Mouse (Mus musculus) neural tube, embryonic 11.5 days (tissue): Measurements from ENCODE around the gene Fam57b. TPM values are rescaled to one million over a fixed set of nuclear protein-coding genes. Genes with fewer than 3 reads are reported as not detected.

Experiments
- polyA plus RNA-seq: library from polyadenylated mRNA; unstranded; fragments of >200 nt; fragmentation: Nextera tagmentation; extraction: Ambion mirVana; gene quantifications from 2 replicates; pipeline ENCODE4 v1.2.1, GENCODE M21; 2014

Gene Fam57b
- polyA plus RNA-seq, 1 experiment from 2014 or later = 14.4 TPM

Other genes starting within 250 kb of the Fam57b start
- 188 and 191 TPM in 2 replicates for gene Eif3c, start 231.3 kb upstream of the Fam57b start, polyA plus RNA-seq
- 0.54 and 0.60 TPM in 2 replicates for gene Apobr, start 212.7 kb upstream of the Fam57b start, polyA plus RNA-seq
- gene Cln3, start 211.9 kb upstream of the Fam57b start, polyA plus RNA-seq = 19.8 and 21.7 TPM in 2 replicates
- gene Il27, start 202.7 kb upstream of the Fam57b start, polyA plus RNA-seq = not detected in 2 replicates
- gene Nupr1, start 166.8 kb upstream of the Fam57b start, polyA plus RNA-seq = 1.1 and 1.4 TPM in 2 replicates
- gene Sgf29, start 148.4 kb upstream of the Fam57b start, polyA plus RNA-seq = 47.8 and 63.1 TPM in 2 replicates
- gene Sult1a1, start 121.2 kb upstream of the Fam57b start, polyA plus RNA-seq = not detected in 2 replicates
- 159 and 165 TPM in 2 replicates for gene Bola2, start 102.3 kb upstream of the Fam57b start, polyA plus RNA-seq
- gene Slx1b, start 101.9 kb upstream of the Fam57b start, polyA plus RNA-seq = 10.6 and 11.7 TPM in 2 replicates
- 50.6 and 52.5 TPM in 2 replicates for gene Coro1a, start 89.9 kb upstream of the Fam57b start, polyA plus RNA-seq
- 55.3 and 58.0 TPM in 2 replicates for gene Mapk3, start 38.1 kb upstream of the Fam57b start, polyA plus RNA-seq
- gene Gdpd3, start 31.3 kb upstream of the Fam57b start, polyA plus RNA-seq = 1.2 and 1.5 TPM in 2 replicates
- 115 and 121 TPM in 2 replicates for gene Ypel3, start 20.7 kb upstream of the Fam57b start, polyA plus RNA-seq
- gene Tbx6, start 16.2 kb upstream of the Fam57b start, polyA plus RNA-seq = 0.38 and 0.64 TPM in 2 replicates
- gene Ppp4c, start 5.2 kb upstream of the Fam57b start, polyA plus RNA-seq = 318 and 344 TPM in 2 replicates
- not detected in 2 replicates for gene 4930451I11Rik, start 34.0 kb downstream of the Fam57b start, polyA plus RNA-seq
- gene Doc2a, start 49.7 kb downstream of the Fam57b start, polyA plus RNA-seq = 4.4 and 5.6 TPM in 2 replicates
- gene Hirip3, start 64.3 kb downstream of the Fam57b start, polyA plus RNA-seq = 21.0 and 23.4 TPM in 2 replicates
- gene Ino80e, start 64.7 kb downstream of the Fam57b start, polyA plus RNA-seq = 91.8 and 96.3 TPM in 2 replicates
- 33.2 and 34.0 TPM in 2 replicates for gene Taok2, start 87.0 kb downstream of the Fam57b start, polyA plus RNA-seq
- gene Tmem219, start 125.2 kb downstream of the Fam57b start, polyA plus RNA-seq = 19.7 and 20.0 TPM in 2 replicates
- 33.4 and 35.6 TPM in 2 replicates for gene Kctd13, start 131.2 kb downstream of the Fam57b start, polyA plus RNA-seq
- 0.82 and 0.87 TPM in 2 replicates for gene Asphd1, start 151.9 kb downstream of the Fam57b start, polyA plus RNA-seq
- 10.0 and 13.5 TPM in 2 replicates for gene Sez6l2, start 152.9 kb downstream of the Fam57b start, polyA plus RNA-seq
- 79.1 and 80.3 TPM in 2 replicates for gene Cdipt, start 178.2 kb downstream of the Fam57b start, polyA plus RNA-seq
- 0.47 and 1.1 TPM in 2 replicates for gene Cdiptos, start 178.4 kb downstream of the Fam57b start, polyA plus RNA-seq
- gene Mvp, start 217.0 kb downstream of the Fam57b start, polyA plus RNA-seq = 3.0 and 4.2 TPM in 2 replicates
- 1.1 TPM in 1 of 2 replicates, not detected in the other for gene Pagr1b, start 218.8 kb downstream of the Fam57b start, polyA plus RNA-seq
- 99.6 and 105 TPM in 2 replicates for gene Pagr1a, start 219.7 kb downstream of the Fam57b start, polyA plus RNA-seq
- gene Gm42742, start 223.4 kb downstream of the Fam57b start, polyA plus RNA-seq = 14.3 and 19.4 TPM in 2 replicates
- gene Prrt2, start 223.5 kb downstream of the Fam57b start, polyA plus RNA-seq = 6.2 and 6.9 TPM in 2 replicates
- 90.8 and 94.5 TPM in 2 replicates for gene Maz, start 229.4 kb downstream of the Fam57b start, polyA plus RNA-seq
- gene Kif22, start 244.8 kb downstream of the Fam57b start, polyA plus RNA-seq = 156 and 168 TPM in 2 replicates